Mouse (Mus musculus) lung, postnatal 36 days (tissue): ENCODE results near the gene Hoxd9.

ENCODE experiments used
- DNase-seq: peaks from one replicate; pipeline ENCODE4 v3.0.0; 2022; ENCODE audit warnings: mixed read lengths

The Hoxd9 gene

DNA sequence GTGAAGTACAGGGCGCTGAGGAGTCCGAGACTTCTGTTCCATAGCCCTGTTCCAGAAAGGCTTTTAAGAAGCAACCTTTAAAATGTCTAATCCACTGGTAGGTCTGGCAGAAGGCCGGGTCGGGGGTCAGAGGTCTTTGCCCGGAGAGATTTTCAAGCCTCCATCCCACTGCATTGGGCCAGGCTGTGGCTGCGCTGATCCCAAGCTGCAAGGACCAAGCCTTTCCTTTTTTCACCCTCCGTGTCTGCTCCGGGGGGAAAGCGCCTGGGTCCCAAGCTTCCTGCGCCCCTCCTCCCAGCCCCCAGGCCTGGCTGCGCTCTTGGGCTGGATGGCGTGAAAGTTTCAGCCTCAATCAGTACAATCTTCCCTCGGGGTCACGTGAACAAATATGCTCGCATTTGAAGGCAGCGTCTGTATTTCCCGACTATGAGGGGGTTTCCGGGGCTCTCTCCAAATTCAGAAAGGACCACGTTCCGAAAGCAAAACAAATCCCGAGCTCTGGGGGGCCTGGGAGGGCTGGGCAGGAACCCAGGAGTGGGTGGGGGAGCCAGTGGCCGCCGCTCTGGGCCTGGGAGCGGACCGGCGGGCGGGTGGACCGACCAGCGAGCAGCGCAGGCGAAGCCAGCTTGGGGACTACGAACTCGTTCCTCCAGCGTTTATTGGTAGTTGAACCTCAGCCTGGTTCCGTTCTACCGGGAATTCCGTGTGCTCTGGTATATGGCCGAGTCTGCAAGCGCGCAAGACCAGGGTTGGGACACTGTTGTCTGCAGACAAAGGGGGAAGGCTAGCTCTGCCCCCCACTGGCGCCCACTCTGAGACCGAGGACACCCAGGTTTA is 38.5 kb downstream of the Hoxd9 start:
- DNase-seq = no peak

- DNase-seq = no peak
These were observed 39.4 kb downstream of the Hoxd9 start for GRCm38 (mm10) chr2:74736688-74737577.

GRCm38 (mm10) chr2:74737578-74738070 is 40.1 kb downstream of the Hoxd9 start:
- no peak for DNase-seq

DNA sequence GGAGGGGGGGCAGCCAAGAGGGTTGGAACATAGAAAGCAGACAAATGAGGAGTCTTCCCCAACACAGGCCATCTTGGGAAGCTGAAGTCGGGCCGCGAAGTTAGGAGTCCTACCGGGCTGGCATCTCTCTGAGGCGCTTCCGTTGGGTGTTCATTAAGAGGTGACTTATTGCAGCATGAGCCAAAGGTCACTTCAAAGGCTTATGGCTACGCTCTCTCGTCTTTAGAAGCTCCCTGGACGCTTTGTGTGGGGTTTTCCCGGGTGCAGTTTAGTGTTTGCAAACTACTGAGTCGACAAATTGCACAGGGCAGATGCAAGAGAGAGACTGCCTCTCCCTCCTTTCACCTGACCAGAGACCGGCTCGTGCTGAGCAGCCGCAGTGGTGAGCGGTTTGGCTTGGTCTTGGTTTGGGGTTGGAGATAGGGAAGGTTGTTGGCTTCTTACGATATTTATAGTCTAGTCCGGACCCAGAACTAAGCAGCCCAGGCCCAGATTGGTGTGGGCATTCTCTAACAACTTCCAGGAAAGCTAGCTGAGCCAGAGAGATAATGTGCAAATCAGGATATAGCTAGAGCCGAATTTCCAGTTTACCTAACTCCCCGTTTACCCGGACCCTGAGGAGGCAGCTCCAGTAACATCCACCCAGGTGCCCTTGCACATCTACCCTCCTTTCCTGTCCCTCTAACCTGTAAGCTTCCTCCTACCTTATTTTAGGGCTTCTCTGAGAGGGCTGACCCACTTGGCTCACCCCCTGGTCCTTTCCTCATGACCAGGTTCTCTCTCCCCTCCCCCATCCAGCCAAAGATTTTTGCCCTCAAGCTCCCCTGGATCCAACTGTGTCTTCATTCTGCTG is 41.3 kb downstream of the Hoxd9 start:
- DNase-seq = no peak

- DNase-seq = no peak
These were observed 41.9 kb downstream of the Hoxd9 start for GRCm38 (mm10) chr2:74739476-74739800.

DNA sequence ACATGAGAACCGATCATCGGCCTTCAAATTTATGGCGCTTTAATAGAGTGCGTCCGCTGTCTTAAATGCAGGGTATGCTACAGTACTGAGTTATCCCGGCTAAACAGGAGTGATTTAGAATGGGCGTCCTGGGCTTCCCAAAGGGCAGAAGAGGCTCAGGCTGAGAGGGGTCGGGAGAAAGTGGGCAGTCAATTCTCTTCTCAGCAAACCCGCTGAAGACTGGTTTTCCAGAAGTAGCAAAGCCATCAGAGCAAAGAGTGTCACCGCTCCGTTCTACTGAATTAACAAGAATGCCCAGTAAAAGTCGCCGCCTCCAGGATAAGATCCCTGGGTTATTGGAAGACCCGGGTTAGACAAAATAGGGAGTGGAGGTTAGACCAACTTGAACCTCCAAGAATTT is 42.3 kb downstream of the Hoxd9 start:
- DNase-seq = no peak

- DNase-seq = no peak
These were observed 43.0 kb downstream of the Hoxd9 start for GRCm38 (mm10) chr2:74740311-74741091.

- no peak for DNase-seq
These were observed 43.9 kb downstream of the Hoxd9 start for GRCm38 (mm10) chr2:74741252-74741978.

DNA sequence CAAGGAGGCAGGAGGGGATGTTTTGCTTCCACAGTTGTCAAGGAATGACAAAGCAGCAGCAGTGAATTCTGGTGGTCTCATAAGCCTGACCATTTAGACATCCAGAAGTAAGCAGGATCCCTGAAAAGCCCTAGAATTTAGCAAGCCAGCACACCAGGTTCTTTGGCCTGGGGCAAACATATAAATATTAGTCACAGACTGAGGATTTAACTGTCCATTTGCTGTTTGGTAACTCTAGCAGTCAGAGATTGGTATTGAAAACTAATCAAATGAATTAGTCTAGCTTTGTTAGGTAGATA is 44.4 kb downstream of the Hoxd9 start:
- no peak for DNase-seq

DNA sequence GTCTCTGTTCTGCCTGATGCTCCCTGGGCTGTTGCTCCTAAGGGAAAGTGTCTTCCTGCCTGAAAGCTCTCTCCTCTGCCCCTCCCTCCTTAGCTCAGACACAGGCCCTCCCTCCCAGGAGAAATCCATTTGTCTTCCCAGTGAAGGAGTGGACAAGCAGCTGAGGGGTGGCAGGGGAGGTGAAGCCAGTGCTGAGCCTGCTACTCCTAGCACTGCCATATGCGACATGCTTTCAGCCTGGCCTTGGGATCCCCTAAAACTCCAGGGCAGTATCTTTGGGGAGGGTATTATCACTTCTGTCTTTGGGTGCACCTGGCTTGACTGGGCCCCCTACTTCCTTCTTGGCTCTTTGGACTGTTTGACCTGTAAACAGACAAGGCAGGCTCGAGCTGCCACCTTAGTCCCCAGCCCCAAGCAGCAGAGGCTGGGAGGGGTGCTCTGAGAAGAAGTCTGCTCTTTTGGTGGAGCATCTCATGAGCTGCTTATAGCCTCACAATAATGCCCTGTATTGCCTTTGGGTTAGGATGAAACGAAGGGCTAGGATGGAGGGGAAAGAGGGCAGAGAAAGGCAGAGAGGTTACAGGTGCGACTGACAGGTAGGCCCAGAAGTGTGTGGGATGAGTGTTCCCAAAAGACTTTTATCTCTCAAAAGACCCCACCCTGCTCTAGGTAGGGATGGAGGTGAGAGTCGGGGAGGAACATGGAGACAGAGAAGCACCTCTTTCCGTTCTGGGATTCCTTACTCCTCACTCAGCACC is 48.2 kb downstream of the Hoxd9 start:
- no peak for DNase-seq

DNA sequence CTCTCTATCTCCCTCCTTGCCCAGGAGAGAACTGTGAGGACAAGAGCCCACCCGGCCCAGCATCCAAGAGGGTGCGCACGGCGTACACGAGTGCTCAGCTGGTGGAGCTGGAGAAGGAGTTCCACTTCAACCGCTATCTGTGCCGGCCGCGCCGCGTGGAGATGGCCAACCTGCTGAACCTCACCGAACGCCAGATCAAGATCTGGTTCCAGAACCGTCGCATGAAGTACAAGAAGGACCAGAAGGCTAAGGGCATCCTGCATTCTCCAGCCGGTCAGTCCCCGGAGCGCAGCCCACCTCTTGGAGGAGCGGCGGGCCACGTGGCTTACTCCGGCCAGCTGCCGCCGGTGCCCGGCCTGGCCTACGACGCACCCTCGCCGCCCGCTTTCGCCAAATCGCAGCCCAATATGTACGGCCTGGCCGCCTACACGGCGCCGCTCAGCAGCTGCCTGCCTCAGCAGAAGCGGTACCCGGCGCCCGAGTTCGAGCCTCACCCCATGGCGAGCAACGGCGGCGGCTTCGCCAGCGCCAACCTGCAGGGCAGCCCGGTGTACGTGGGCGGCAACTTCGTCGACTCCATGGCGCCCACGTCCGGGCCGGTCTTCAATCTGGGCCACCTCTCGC is 48.9 kb downstream of the Hoxd9 start:
- DNase-seq = no peak

DNA sequence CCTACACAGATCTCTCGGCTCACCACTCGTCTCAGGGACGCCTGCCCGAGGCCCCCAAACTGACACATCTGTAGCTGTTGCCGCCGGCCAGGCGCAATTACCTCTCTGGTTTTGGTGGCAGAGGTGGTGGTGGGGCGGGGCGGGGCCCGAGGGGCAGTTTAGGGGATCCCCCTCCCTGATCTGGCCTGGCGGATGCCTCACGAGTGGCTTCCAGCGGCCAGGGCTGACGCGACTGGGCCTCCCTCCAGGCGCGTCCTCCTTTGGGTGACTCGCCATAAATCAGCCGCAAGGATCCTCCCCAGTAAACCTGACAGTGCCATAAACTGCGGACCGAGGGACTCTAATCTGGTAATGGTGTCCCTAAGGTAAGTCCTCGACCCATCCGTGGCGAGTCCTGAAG is 49.5 kb downstream of the Hoxd9 start:
- no peak for DNase-seq

DNA sequence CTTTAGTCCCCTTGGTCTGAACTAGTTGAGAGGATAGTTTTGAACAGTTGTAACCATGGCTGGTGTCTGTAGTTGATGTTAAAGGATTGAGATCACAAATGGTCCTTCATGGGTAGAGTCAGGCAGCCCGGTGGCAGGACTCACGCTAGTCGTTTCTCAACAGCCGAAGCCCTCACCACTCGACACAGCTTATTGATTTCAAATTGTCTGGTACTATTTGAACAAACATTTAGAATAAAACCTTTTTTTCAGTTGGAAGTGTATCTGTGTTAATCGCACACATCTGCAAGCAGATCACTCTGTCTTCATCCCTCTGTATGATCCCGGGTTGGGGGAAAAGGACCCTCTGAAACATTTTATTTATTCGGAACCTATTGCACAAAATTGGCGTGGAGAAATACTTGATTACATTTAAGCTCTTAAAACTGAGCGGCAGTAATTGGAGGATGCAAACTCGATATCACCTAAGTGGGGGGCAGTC is 50.2 kb downstream of the Hoxd9 start:
- no peak for DNase-seq

DNA sequence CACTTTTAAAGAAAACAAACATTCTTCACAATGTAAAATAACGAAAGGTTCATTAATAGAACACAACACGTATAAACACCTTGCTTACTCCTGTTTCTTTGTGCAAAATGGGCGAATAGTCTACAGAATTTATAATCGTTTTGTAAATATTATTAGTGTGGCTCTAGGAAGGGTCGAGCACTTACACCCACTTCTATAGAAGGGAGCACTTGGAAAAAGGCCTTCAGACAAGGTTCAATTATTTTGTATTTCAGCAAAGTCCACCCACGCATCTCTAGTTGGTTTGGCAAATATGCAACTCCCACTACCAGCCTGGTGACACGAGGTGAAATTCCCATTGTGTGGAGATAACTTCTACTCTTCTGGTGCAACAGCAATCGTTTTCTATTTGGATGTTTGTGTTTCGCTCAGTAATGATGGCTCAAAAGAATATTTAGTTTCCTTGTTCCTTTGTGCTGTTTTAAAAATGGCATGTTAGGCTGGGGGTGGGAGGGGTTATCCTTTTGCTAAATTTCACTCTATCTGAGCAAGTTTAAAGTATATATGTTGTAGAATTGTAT is 51.0 kb downstream of the Hoxd9 start:
- DNase-seq = no peak

- no peak for DNase-seq
These were observed 52.0 kb downstream of the Hoxd9 start for GRCm38 (mm10) chr2:74749337-74750121.
